Mouse (Mus musculus) liver, postnatal 0 days (tissue): Measurements from ENCODE around the gene Tmem87a.

ENCODE experiments used
- CTCF ChIP-seq: sonication (generic); IDR thresholded peaks from 2 replicates; pipeline ENCODE4 v1.5.1; 2016; ENCODE audit warnings: antibody characterized with exemption, low read depth
- EP300 ChIP-seq: IDR thresholded peaks from 2 replicates; pipeline ENCODE4 v1.6.1; 2016; ENCODE audit warnings: antibody characterized with exemption, low read depth, mild to moderate bottlenecking

- TF ChIP-seq EP300 (no peak), CTCF (0 out of 2 replicates have a peak, but pooled peaks have one; percentile 7)
These were observed 294 bp downstream of the Tmem87a start, which contains the start of gene Ganc for GRCm38 (mm10) chr2:120403653-120403985.
